Mouse (Mus musculus) heart, embryonic 12.5 days (tissue): ENCODE data around the gene Thbd. TPM values are rescaled to one million over a fixed set of nuclear protein-coding genes. Genes with fewer than 3 reads are reported as not detected.

ENCODE experiments used
- polyA plus RNA-seq: library from polyadenylated mRNA; unstranded; fragments of >200 nt; fragmentation: Nextera tagmentation; extraction: Ambion mirVana; gene quantifications from 2 replicates; pipeline ENCODE4 v1.2.1, GENCODE M21; 2016

Gene Thbd
- polyA plus RNA-seq, 1 experiment from 2014 or later = 13.0 TPM

Other genes with a start within 250 kb of the Thbd start
- 0.93 and 0.95 TPM in 2 replicates for gene Sstr4, start 12.8 kb downstream of the Thbd start, polyA plus RNA-seq
- 27.3 and 28.6 TPM in 2 replicates for gene Cd93, start 35.4 kb upstream of the Thbd start, polyA plus RNA-seq